Mouse (Mus musculus): ENCODE data around the gene Map4k1.

DNA sequence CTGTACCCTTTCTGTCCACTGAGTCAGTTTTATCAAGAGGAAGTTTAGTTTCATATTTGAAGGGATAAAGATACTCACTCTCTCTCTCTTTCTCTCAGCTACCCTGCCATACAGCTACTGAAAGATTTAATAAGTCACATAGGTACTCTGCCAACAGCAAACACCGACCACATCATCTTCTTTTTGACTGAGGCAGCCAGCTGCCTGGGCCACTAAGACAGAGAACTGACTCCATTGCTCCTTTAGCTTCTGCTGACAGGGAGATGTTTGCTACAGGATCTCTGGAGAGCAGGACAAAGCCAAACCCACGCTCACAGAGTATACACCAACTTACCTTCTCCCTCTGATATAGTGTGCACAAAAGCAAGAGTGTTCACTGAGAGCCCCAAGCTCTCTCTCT lies 32.6 kb upstream of the Map4k1 start:
- no peak for TF ChIP-seq POLR2A (IDR thresholded peaks at IDR 0.05; ENCODE audit: borderline replicate concordance, extremely low read depth, insufficient read depth, insufficient read length, poor library complexity, severe bottlenecking)
- TF ChIP-seq CTCF (IDR thresholded peaks at IDR 0.05; ENCODE audit: borderline replicate concordance, extremely low read depth, insufficient read depth, insufficient read length) = no peak
